Mouse (Mus musculus): ENCODE results near the gene Cdc42se1. TPM values are rescaled to one million over a fixed set of nuclear protein-coding genes. Genes with fewer than 3 reads are reported as not detected.
A peak's percentile ranks its signal among the peaks of the same experiment; 100 is the strongest.

Cdc42se1 gene
- polyA plus RNA-seq, 1 experiment from 2014 or later: 63.3 TPM

DNA sequence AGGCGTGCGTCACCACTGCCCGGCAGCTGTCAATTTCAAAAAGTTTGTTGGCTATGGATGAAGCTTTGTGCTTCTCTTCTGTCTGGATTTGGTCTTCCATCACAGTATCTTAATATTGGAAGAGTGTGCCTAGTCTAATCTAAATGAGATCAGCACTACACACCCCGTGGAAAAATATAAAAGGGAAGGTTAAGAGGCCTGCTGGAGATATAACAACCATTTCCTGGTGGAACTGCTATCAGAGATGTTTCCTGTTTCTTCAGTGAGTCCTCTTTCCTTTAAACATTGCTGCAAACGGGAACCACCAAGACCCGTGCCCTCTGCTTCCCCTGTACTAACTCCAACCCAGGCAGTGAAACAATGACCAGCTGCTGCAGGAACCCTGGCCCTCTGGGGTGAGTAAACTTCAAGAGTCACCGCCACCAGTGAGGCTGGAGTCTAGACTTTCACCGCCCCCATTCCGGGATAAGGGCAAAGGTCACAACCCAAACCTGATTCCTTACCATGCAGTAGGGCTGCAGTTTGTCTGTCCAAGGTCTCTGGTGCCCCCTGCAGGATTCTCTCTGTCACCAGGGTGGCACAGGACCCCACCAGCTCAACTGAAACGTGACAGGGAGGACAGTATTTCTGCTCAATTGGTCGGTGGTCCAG is 34.7 kb downstream of the Cdc42se1 start:
- Histone ChIP-seq H3K27me3 (ENCODE audit: control insufficient read depth, insufficient read depth, low read length) (no peaks in the 10 kb centered on the region), H3K9ac (ENCODE audit: low read length) (no peak overlapping the region), H3K4me3 (ENCODE audit: control insufficient read depth in 1 of 2, insufficient read depth in 1 of 2, low read depth in 1 of 2, low read length in 2 of 2) (no peak overlapping the region), H3K36me3 (ENCODE audit: control insufficient read depth, insufficient read depth, low read length) (peaks cover 94% of the 10 kb centered on the region), H3K4me2 (ENCODE audit: low read length) (no peak overlapping the region), H3K27ac (replicated peaks in 1 of 2; ENCODE audit: control insufficient read depth in 1 of 2, insufficient read depth in 1 of 2, low read depth in 2 of 2, low read length in 2 of 2) (no peak overlapping the region), H3K9me3 (ENCODE audit: control insufficient read depth, low read length) (no peaks in the 10 kb centered on the region), H3K4me1 (ENCODE audit: control insufficient read depth in 2 of 2, insufficient read depth in 2 of 2, low read length in 2 of 2) (no peaks in the 10 kb centered on the region)
- WGBS: 51% methylated on average over 11 of the region's 11 CpGs
- no peak for ATAC-seq (ENCODE audit: insufficient number of reproducible peaks, insufficient read depth, low FRiP score, low read depth)

DNA sequence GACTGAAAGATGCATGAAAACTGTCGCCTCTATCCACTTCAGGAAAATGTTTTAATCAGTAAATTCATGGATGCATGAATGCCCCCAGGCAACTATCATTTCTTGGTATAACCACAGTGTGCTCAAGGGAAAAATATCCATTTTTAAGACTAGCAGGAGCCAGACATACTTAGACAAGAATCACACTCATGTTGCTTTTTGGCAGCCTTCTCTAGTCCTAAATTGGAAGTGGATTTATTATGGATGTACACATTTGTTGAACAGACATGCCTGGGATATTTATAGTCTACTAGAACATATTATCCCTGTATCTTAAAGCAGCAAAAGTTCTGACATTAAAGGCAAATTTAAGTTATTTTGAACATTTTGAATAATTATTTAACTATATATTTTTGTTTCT is 36.2 kb downstream of the Cdc42se1 start:
- WGBS: 75% methylated on average over 1 of the region's 1 CpGs
- no peak overlapping the region for H3K4me3 ChIP-seq (ENCODE audit: control insufficient read depth in 1 of 2, insufficient read depth in 1 of 2, low read depth in 1 of 2, low read length in 2 of 2)
- no peaks in the 10 kb centered on the region for H3K27me3 ChIP-seq (ENCODE audit: control insufficient read depth, insufficient read depth, low read length)
- no peak overlapping the region for H3K9ac ChIP-seq (ENCODE audit: low read length)
- peaks cover 95% of the 10 kb centered on the region for H3K36me3 ChIP-seq (ENCODE audit: control insufficient read depth, insufficient read depth, low read length)
- no peaks in the 10 kb centered on the region for H3K9me3 ChIP-seq (ENCODE audit: control insufficient read depth, low read length)
- no peak overlapping the region for H3K27ac ChIP-seq (replicated peaks in 1 of 2; ENCODE audit: control insufficient read depth in 1 of 2, insufficient read depth in 1 of 2, low read depth in 2 of 2, low read length in 2 of 2)
- no peaks in the 10 kb centered on the region for H3K4me1 ChIP-seq (ENCODE audit: control insufficient read depth in 2 of 2, insufficient read depth in 2 of 2, low read length in 2 of 2)
- no peak overlapping the region for H3K4me2 ChIP-seq (ENCODE audit: low read length)
- ATAC-seq (ENCODE audit: insufficient number of reproducible peaks, insufficient read depth, low FRiP score, low read depth): no peak

DNA sequence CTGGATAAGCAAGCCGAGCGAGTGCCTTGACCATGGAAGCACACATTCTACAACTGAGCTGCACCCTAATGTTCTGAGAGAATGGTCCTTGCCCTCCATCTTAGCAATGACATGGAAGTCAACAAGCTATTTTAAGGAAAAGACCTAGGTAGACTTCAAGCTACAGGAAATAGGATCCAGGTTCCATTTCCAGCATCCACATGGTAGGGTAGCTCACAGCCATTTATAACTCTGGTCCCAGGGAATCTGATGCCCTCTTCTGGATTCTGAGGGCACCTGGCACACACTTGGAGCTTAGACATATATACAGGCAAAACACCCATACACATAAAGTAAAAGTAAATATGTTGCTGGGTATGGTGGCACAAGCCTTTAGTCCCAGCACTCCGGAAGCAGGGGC is 37.5 kb downstream of the Cdc42se1 start:
- Histone ChIP-seq H3K27ac (replicated peaks in 1 of 2; ENCODE audit: control insufficient read depth in 1 of 2, insufficient read depth in 1 of 2, low read depth in 2 of 2, low read length in 2 of 2) (no peak overlapping the region), H3K36me3 (ENCODE audit: control insufficient read depth, insufficient read depth, low read length) (peaks cover 84% of the 10 kb centered on the region), H3K4me1 (ENCODE audit: control insufficient read depth in 2 of 2, insufficient read depth in 2 of 2, low read length in 2 of 2) (peaks cover 0 to 2% of the 10 kb centered on the region in 2 experiments; a peak in 1 of 4 replicates), H3K27me3 (ENCODE audit: control insufficient read depth, insufficient read depth, low read length) (no peaks in the 10 kb centered on the region), H3K4me2 (ENCODE audit: low read length) (no peak overlapping the region), H3K9me3 (ENCODE audit: control insufficient read depth, low read length) (no peaks in the 10 kb centered on the region), H3K4me3 (ENCODE audit: control insufficient read depth in 1 of 2, insufficient read depth in 1 of 2, low read depth in 1 of 2, low read length in 2 of 2) (no peak overlapping the region), H3K9ac (ENCODE audit: low read length) (no peak overlapping the region)
- no peak for ATAC-seq (ENCODE audit: insufficient number of reproducible peaks, insufficient read depth, low FRiP score, low read depth)
- 95% methylated on average over 3 of the region's 3 CpGs for WGBS

DNA sequence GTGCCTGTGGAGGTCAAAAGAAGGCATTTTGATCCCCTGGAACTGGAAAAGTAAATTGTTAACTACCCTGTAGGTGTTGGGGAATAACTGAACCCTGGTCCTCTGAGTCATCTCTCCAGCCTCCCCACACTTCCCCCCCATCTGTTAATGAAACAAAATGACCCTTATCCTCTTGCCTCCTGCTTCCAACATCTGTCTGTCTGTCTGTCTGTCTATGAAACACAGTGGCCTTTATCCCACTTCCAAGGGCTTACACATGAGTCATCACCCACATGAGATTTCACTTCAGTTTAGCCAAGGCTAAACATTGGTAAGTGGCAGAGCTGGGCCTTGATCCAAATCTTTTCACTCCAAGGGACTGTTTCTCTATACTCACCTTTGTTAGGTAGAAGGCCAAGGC is 39.3 kb downstream of the Cdc42se1 start:
- Histone ChIP-seq H3K4me3 (ENCODE audit: control insufficient read depth in 1 of 2, insufficient read depth in 1 of 2, low read depth in 1 of 2, low read length in 2 of 2) (no peak overlapping the region), H3K4me1 (ENCODE audit: control insufficient read depth in 2 of 2, insufficient read depth in 2 of 2, low read length in 2 of 2) (peaks cover 0 to 3% of the 10 kb centered on the region in 2 experiments; a peak in 1 of 4 replicates), H3K27me3 (ENCODE audit: control insufficient read depth, insufficient read depth, low read length) (no peaks in the 10 kb centered on the region), H3K9ac (ENCODE audit: low read length) (no peak overlapping the region), H3K4me2 (ENCODE audit: low read length) (no peak overlapping the region), H3K27ac (replicated peaks in 1 of 2; ENCODE audit: control insufficient read depth in 1 of 2, insufficient read depth in 1 of 2, low read depth in 2 of 2, low read length in 2 of 2) (no peak overlapping the region), H3K36me3 (ENCODE audit: control insufficient read depth, insufficient read depth, low read length) (peaks cover 66% of the 10 kb centered on the region), H3K9me3 (ENCODE audit: control insufficient read depth, low read length) (no peaks in the 10 kb centered on the region)
- ATAC-seq (ENCODE audit: insufficient number of reproducible peaks, insufficient read depth, low FRiP score, low read depth): no peak

DNA sequence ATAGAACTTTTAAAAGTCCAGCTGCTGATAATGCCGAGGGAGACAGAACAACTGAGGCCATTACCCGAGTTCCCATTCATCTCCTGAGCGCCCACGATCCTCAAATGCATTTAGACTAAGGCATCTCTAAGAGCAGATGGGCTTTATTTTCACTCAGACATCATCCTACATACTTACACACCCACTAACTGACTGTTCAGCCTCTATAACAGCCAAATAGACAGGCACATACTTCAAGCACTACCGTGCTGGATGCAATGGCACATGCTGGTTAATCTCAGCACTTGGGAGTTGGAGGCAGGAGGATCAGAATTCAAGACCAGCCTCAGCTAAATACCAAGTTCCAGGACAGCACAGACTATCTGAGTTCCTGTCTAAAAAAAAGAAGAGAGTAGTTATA is 41.3 kb downstream of the Cdc42se1 start:
- Histone ChIP-seq H3K4me1 (ENCODE audit: control insufficient read depth in 2 of 2, insufficient read depth in 2 of 2, low read length in 2 of 2) (peaks cover 0 to 13% of the 10 kb centered on the region in 2 experiments; a peak in 2 of 4 replicates), H3K36me3 (ENCODE audit: control insufficient read depth, insufficient read depth, low read length) (peaks cover 47% of the 10 kb centered on the region), H3K4me3 (ENCODE audit: control insufficient read depth in 1 of 2, insufficient read depth in 1 of 2, low read depth in 1 of 2, low read length in 2 of 2) (no peak overlapping the region), H3K27ac (replicated peaks in 1 of 2; ENCODE audit: control insufficient read depth in 1 of 2, insufficient read depth in 1 of 2, low read depth in 2 of 2, low read length in 2 of 2) (no peak overlapping the region), H3K4me2 (ENCODE audit: low read length) (no peak overlapping the region), H3K27me3 (ENCODE audit: control insufficient read depth, insufficient read depth, low read length) (no peaks in the 10 kb centered on the region), H3K9ac (ENCODE audit: low read length) (peak overlapping the region; percentile 16; the same call in 1 of the 2 replicates), H3K9me3 (ENCODE audit: control insufficient read depth, low read length) (no peaks in the 10 kb centered on the region)
- no peak for ATAC-seq (ENCODE audit: insufficient number of reproducible peaks, insufficient read depth, low FRiP score, low read depth)
- WGBS: 69% methylated on average over 5 of the region's 5 CpGs

DNA sequence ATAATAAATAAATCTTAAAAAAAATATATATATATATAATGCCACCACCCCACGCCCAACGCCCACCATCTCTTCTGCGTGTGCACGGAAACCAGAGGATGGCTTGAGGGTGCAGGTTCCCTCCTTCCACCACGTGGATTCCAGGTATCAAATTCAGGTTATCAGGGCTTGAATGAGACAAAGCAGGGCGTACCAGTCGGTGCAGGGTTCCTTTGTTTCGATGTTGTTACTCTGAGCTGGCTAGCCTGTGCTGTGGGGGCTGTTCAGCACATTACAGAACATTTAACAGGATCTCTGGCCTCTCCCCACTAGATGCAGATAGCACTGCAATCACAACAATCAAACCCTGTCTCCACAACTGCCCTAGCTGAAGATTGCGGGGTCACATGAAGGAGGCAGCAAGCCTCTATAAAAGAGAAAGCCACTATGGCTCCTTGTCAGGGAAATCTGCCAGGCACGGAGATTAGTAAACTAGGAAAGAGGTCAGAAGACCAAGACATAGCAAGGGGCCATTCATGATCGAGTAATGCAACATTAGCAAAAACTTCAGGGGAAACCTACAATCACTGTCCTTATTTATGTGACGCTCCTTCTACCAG is 42.3 kb downstream of the Cdc42se1 start:
- H3K36me3 ChIP-seq (ENCODE audit: control insufficient read depth, insufficient read depth, low read length): peaks cover 38% of the 10 kb centered on the region
- H3K27me3 ChIP-seq (ENCODE audit: control insufficient read depth, insufficient read depth, low read length): no peaks in the 10 kb centered on the region
- H3K4me3 ChIP-seq (ENCODE audit: control insufficient read depth in 1 of 2, insufficient read depth in 1 of 2, low read depth in 1 of 2, low read length in 2 of 2): no peak overlapping the region
- no peak overlapping the region for H3K9ac ChIP-seq (ENCODE audit: low read length)
- H3K9me3 ChIP-seq (ENCODE audit: control insufficient read depth, low read length): no peaks in the 10 kb centered on the region
- H3K27ac ChIP-seq (replicated peaks in 1 of 2; ENCODE audit: control insufficient read depth in 1 of 2, insufficient read depth in 1 of 2, low read depth in 2 of 2, low read length in 2 of 2): no peak overlapping the region
- 76% methylated on average over 12 of the region's 12 CpGs for WGBS
- no peak overlapping the region for H3K4me2 ChIP-seq (ENCODE audit: low read length)
- peaks cover 0 to 20% of the 10 kb centered on the region in 2 experiments; a peak in 2 of 4 replicates for H3K4me1 ChIP-seq (ENCODE audit: control insufficient read depth in 2 of 2, insufficient read depth in 2 of 2, low read length in 2 of 2)
- no peak for ATAC-seq (ENCODE audit: insufficient number of reproducible peaks, insufficient read depth, low FRiP score, low read depth)

DNA sequence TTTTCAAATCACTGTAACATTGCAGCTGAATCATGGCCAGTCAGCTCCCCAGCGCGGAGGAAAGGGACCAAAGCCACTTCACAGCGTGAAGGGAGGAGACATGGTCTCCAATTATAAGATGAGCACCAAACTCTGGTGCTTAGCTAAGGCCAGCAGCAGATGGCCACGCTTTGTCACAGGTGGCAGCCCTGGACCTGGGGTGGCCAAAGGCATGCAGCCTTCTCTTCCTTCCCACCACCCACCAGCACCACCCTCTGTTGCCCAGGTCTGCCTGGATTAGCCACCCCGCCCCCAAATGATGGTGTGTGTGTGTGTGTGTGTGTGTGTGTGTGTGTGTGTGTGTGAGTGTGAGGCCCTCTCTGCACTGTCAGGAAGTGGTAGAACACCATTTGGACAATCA is 44.9 kb downstream of the Cdc42se1 start:
- ATAC-seq (ENCODE audit: insufficient number of reproducible peaks, insufficient read depth, low FRiP score, low read depth): 0 out of 2 replicates have a peak, but pooled peaks have one; percentile 20
- no peak overlapping the region for H3K9ac ChIP-seq (ENCODE audit: low read length)
- peaks cover 14% of the 10 kb centered on the region for H3K36me3 ChIP-seq (ENCODE audit: control insufficient read depth, insufficient read depth, low read length)
- no peaks in the 10 kb centered on the region for H3K27me3 ChIP-seq (ENCODE audit: control insufficient read depth, insufficient read depth, low read length)
- H3K4me3 ChIP-seq (ENCODE audit: control insufficient read depth in 1 of 2, insufficient read depth in 1 of 2, low read depth in 1 of 2, low read length in 2 of 2): no peak overlapping the region
- H3K4me2 ChIP-seq (ENCODE audit: low read length): no peak overlapping the region
- peaks cover 5 to 34% of the 10 kb centered on the region in 2 experiments for H3K4me1 ChIP-seq (ENCODE audit: control insufficient read depth in 2 of 2, insufficient read depth in 2 of 2, low read length in 2 of 2)
- 89% methylated on average over 5 of the region's 5 CpGs for WGBS
- no peaks in the 10 kb centered on the region for H3K9me3 ChIP-seq (ENCODE audit: control insufficient read depth, low read length)
- no peak overlapping the region for H3K27ac ChIP-seq (replicated peaks in 1 of 2; ENCODE audit: control insufficient read depth in 1 of 2, insufficient read depth in 1 of 2, low read depth in 2 of 2, low read length in 2 of 2)
